ENCODE assay signal across 21 mouse cellular contexts in the genomic region with DNA sequence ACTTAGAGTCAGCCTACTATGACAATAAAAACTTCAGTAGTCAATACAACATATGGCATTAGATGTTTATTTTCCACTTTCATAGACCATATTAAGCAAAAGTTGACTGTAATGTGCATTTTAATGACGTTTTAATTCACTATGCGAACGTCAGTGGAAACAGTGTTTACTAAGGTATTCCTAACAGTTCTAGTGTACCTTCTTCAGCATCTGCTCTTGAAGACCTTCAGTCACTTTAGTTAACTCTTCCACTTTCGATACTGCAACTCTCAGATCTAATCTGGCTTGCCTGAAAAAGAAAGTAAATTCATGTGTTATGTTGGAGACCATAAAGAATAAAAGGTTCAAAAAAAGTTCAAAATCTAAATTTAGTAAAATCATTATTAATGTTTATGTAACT.
"Had no signal": no experiment of that assay in that cellular context is flagged by ENCODE, and none has a peak within 500 bp of the region (broad histone marks: within the 10 kb centered on the region; RNA-seq: fewer than 3 reads in every experiment).

No protein-coding gene starts in this region.

- H3K9me3 ChIP-seq: liver, embryonic 15.5 days; megakaryocyte, embryonic 14.5 days; midbrain, embryonic 13.5 days; midbrain, embryonic 15.5 days; neural tube, embryonic 13.5 days; neural tube, embryonic 15.5 days had no signal

- H3K27me3 ChIP-seq: liver, embryonic 15.5 days; megakaryocyte, embryonic 14.5 days; midbrain, embryonic 13.5 days; midbrain, embryonic 15.5 days; neural tube, embryonic 13.5 days; neural tube, embryonic 15.5 days had no signal

- DNase-seq: liver, postnatal 0 days; lung, embryonic 14.5 days; lung, postnatal 10 days; lung, postnatal 36 days; retina, postnatal 1 day; right cerebral cortex, adult 18-20 months; right cerebral cortex, postnatal 25 days; right cerebral cortex, postnatal 4 days; spleen, adult 18-20 months; thymus, adult 2 months; thymus, postnatal 25 days; thymus, postnatal 4 days had no signal

- H3K27ac ChIP-seq: liver, embryonic 15.5 days; macrophage; midbrain, embryonic 13.5 days; midbrain, embryonic 15.5 days; neural tube, embryonic 13.5 days; neural tube, embryonic 15.5 days had no signal

- H3K9ac ChIP-seq: liver, embryonic 15.5 days; liver, postnatal 0 days; lung, embryonic 14.5 days; midbrain, embryonic 13.5 days; midbrain, embryonic 15.5 days; neural tube, embryonic 13.5 days; neural tube, embryonic 15.5 days had no signal

- H3K4me2 ChIP-seq: liver, embryonic 15.5 days; lung, embryonic 14.5 days; midbrain, embryonic 11.5 days; midbrain, embryonic 13.5 days; midbrain, embryonic 15.5 days; neural tube, embryonic 13.5 days; neural tube, embryonic 15.5 days had no signal

- H3K4me1 ChIP-seq: liver, embryonic 15.5 days; megakaryocyte, embryonic 14.5 days; midbrain, embryonic 13.5 days; midbrain, embryonic 15.5 days; neural tube, embryonic 13.5 days; neural tube, embryonic 15.5 days had no signal

- H3K36me3 ChIP-seq: liver, embryonic 15.5 days; midbrain, embryonic 15.5 days had no signal

- H3K4me3 ChIP-seq: liver, embryonic 15.5 days; megakaryocyte, embryonic 14.5 days; midbrain, embryonic 13.5 days; midbrain, embryonic 15.5 days; myocyte; neural tube, embryonic 13.5 days; neural tube, embryonic 15.5 days had no signal

- ATAC-seq: liver, postnatal 0 days; midbrain, embryonic 13.5 days; midbrain, embryonic 15.5 days had no signal
